Comparison of ENCODE assay signal across 8 mouse cellular contexts in genomic region chr8:126139546-126139870, GRCm38 (mm10).
DNase-seq lines count a peak whose midpoint lies in the region; ATAC-seq and TF ChIP-seq lines count a peak whose summit lies in the region.
"Had no signal": no experiment of that assay in that cellular context is flagged by ENCODE, and none has a peak within 500 bp of the region (broad histone marks: within the 10 kb centered on the region; RNA-seq: fewer than 3 reads in every experiment).

No protein-coding gene starts in this region.

- intact Hi-C loops in left cerebral cortex, postnatal 4 days (cut with DNase I), result no loop called here
- intact Hi-C loops in left cerebral cortex, postnatal 36 days (cut with DNase I), result no loop called here

- no peaks in the 10 kb centered on the region for H3K9me3 ChIP-seq in forebrain, embryonic 11.5 days (ENCODE audit: control insufficient read depth, low read length)
- no peaks in the 10 kb centered on the region for H3K9me3 ChIP-seq in hindbrain, postnatal 0 days (ENCODE audit: low read length)
- no peaks in the 10 kb centered on the region for H3K9me3 ChIP-seq in neural tube, embryonic 13.5 days
- H3K9me3 ChIP-seq: liver, embryonic 15.5 days had no signal

- H3K27ac ChIP-seq in forebrain, embryonic 11.5 days (ENCODE audit: low read depth, low read length), result no peak overlapping the region
- H3K27ac ChIP-seq in hindbrain, postnatal 0 days, result no peak overlapping the region
- no peak overlapping the region for H3K27ac ChIP-seq in neural tube, embryonic 13.5 days (replicated peaks)
- H3K27ac ChIP-seq: liver, embryonic 15.5 days had no signal

- H3K4me1 ChIP-seq in forebrain, embryonic 11.5 days (replicated peaks; ENCODE audit: control insufficient read depth, insufficient read depth, low read length), result no peaks in the 10 kb centered on the region; the same call in 1 of the 2 replicates
- no peaks in the 10 kb centered on the region for H3K4me1 ChIP-seq in hindbrain, postnatal 0 days (ENCODE audit: insufficient read depth, low read length)
- H3K4me1 ChIP-seq in neural tube, embryonic 13.5 days (replicated peaks), result peaks cover 14% of the 10 kb centered on the region
- H3K4me1 ChIP-seq: liver, embryonic 15.5 days had no signal

- peak; percentile 6 for DNase-seq in left cerebral cortex, postnatal 4 days
- no peak for DNase-seq in left cerebral cortex, postnatal 36 days (ENCODE audit: low spot score in 2 of 2)
- no peak for DNase-seq in forebrain, embryonic 11.5 days (ENCODE audit: low spot score)
- no peak for DNase-seq in hindbrain, postnatal 0 days (ENCODE audit: low spot score)
- DNase-seq in ovary, postnatal 36 days (ENCODE audit: low spot score), result no peak
- no peak for DNase-seq in gastrocnemius, postnatal 25 days

- TF ChIP-seq CTCF in hindbrain, postnatal 0 days (IDR thresholded peaks at IDR 0.05; ENCODE audit: low read depth), result no peak

- H3K4me2 ChIP-seq in forebrain, embryonic 11.5 days (ENCODE audit: low read depth, low read length, severe bottlenecking), result peak overlapping the region; percentile 97
- peak overlapping the region; percentile 91 for H3K4me2 ChIP-seq in hindbrain, postnatal 0 days (ENCODE audit: low read depth, low read length)
- peak overlapping the region; percentile 85 for H3K4me2 ChIP-seq in neural tube, embryonic 13.5 days

- WGBS in forebrain, embryonic 11.5 days, result 16% methylated on average over 11 of the region's 11 CpGs
- 13% methylated on average over 11 of the region's 11 CpGs for WGBS in hindbrain, postnatal 0 days
- WGBS in neural tube, embryonic 13.5 days, result 17% methylated on average over 11 of the region's 11 CpGs

- H3K27me3 ChIP-seq in forebrain, embryonic 11.5 days (ENCODE audit: control insufficient read depth, insufficient read depth, low read length), result peaks cover 20% of the 10 kb centered on the region
- H3K27me3 ChIP-seq in hindbrain, postnatal 0 days (ENCODE audit: insufficient read depth, low read length), result 0 out of 2 replicates have a peak, but pooled peaks cover 6% of the 10 kb centered on the region
- peaks cover 48% of the 10 kb centered on the region for H3K27me3 ChIP-seq in neural tube, embryonic 13.5 days

- peak overlapping the region; percentile 47 for H3K4me3 ChIP-seq in forebrain, embryonic 11.5 days (ENCODE audit: low read depth, low read length)
- peak overlapping the region; percentile 57 for H3K4me3 ChIP-seq in hindbrain, postnatal 0 days (ENCODE audit: low read length)
- H3K4me3 ChIP-seq in neural tube, embryonic 13.5 days, result peak overlapping the region; percentile 47

- no peaks in the 10 kb centered on the region for H3K36me3 ChIP-seq in forebrain, embryonic 11.5 days (ENCODE audit: control insufficient read depth, insufficient read depth, low read length)
- H3K36me3 ChIP-seq in hindbrain, postnatal 0 days (ENCODE audit: insufficient read depth, low read length), result no peaks in the 10 kb centered on the region
- no peaks in the 10 kb centered on the region for H3K36me3 ChIP-seq in neural tube, embryonic 13.5 days
- H3K36me3 ChIP-seq: liver, embryonic 15.5 days had no signal

- H3K9ac ChIP-seq in forebrain, embryonic 11.5 days (ENCODE audit: low read length), result no peak overlapping the region
- peak overlapping the region; percentile 64 for H3K9ac ChIP-seq in hindbrain, postnatal 0 days (replicated peaks; ENCODE audit: low read length)
- H3K9ac ChIP-seq in neural tube, embryonic 13.5 days, result peak overlapping the region; percentile 68
- H3K9ac ChIP-seq: liver, embryonic 15.5 days had no signal

- peak; percentile 33; the same call in 1 of the 2 replicates for ATAC-seq in forebrain, embryonic 11.5 days (replicated peaks; ENCODE audit: low FRiP score)
- peak; percentile 46 for ATAC-seq in hindbrain, postnatal 0 days
- ATAC-seq in neural tube, embryonic 13.5 days (ENCODE audit: low read depth), result peak; percentile 55; the same call in 1 of the 2 replicates
